Mouse (Mus musculus) heart, postnatal 0 days (tissue): ENCODE results near the gene Eif2d.

Experiments used
- CTCF ChIP-seq: IDR thresholded peaks from 2 replicates; pipeline ENCODE4 v1.5.1; 2016; ENCODE audit warnings: antibody characterized with exemption, control low read depth, low read depth
- EP300 ChIP-seq: IDR thresholded peaks from 2 replicates; pipeline ENCODE4 v1.6.1; 2016; ENCODE audit warnings: antibody characterized with exemption, low read depth

DNA sequence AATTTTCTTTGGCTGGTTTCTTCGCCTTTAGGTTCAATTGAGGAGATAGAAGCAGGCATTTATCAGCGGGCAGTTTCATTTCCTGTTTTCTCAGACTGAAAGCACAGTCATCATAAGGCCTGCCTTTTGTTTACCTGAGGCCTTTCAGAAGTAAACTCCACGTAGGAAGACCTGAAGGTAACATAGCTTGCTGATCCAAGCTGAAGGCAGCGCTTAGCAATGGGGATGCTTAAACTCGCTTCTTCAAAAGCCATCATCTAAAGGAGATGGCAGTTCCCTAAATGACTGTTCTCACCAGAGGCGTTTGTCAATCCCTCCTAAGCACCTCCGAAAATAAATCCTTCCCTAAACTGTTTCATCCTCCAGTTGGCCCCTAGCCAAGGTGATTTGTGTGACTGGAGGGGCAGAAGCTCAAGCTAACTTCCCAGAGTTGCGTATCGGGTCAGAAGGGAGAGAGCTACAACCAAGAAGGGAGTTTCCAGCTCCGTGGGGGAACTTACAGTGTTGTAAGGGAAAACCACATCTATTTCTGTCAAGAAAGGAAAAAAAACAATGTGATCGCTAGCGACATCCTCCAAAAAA, 42.4 kb upstream of the Eif2d start:
- TF ChIP-seq CTCF: no peak
- TF ChIP-seq EP300: no peak
